Mouse (Mus musculus) ES-E14 (cell line): ENCODE measurements at regions not wholly inside any gene's neighbourhood (a gene's known extent, or its start where the extent isn't known, plus 50 kb on each side); places are given as distances from the start of the nearest gene placed in this dataset.
"Not testable (repeated sequence)": the region's sequence is repeated elsewhere in the genome, so short reads cannot be mapped to it uniquely, and the experiment has no call there.

Source experiments
- MAFK ChIP-seq: IDR thresholded peaks from 2 replicates; pipeline ENCODE4 v1.6.1; 2014; ENCODE audit warnings: mild to moderate bottlenecking, low read depth, low read length, inconsistent platforms; ENCODE audit not compliant: insufficient read depth
- ZNF384 ChIP-seq: IDR thresholded peaks from 2 replicates; pipeline ENCODE4 v1.6.1; 2012; ENCODE audit warnings: low read depth, low read length, inconsistent platforms

GRCm38 (mm10) chr5:26751196-26751595 lies 65.8 kb upstream of the Dpp6 start:
- not testable (repeated sequence) for TF ChIP-seq MAFK, ZNF384
